Mouse (Mus musculus) 3134 (cell line): Measurements from ENCODE around the gene Mep1a.
A peak's percentile ranks its signal among the peaks of the same experiment; 100 is the strongest.
"Not testable (repeated sequence)": the region's sequence is repeated elsewhere in the genome, so short reads cannot be mapped to it uniquely, and the experiment has no call there.

Experiments used
- DNase-seq: peaks from one replicate; pipeline ENCODE4 v3.0.0-alpha.2; 2011; ENCODE audit warnings: low spot score; ENCODE audit not compliant: insufficient read length; ENCODE audit errors: extremely low read depth

Gene Mep1a

GRCm38 (mm10) chr17:43502592-43502991, at the start of gene Mep1a:
TSS of gene Mep1a (minus strand) at chr17:43502812.
- no peak for DNase-seq

- DNase-seq: no peak
Measured at GRCm38 (mm10) chr17:43551122-43551630, 48.6 kb upstream of the Mep1a start.

GRCm38 (mm10) chr17:43544040-43544439, 41.4 kb upstream of the Mep1a start:
- no peak for DNase-seq

- DNase-seq: no peak
Measured at GRCm38 (mm10) chr17:43543539-43543938, 40.9 kb upstream of the Mep1a start, which contains the start of gene Ankrd66. TSS of gene Ankrd66 (minus strand) at chr17:43543639.

- DNase-seq: peak; percentile 59
Measured at GRCm38 (mm10) chr17:43538767-43539166, 36.2 kb upstream of the Mep1a start.

- DNase-seq: not testable (repeated sequence)
Measured at GRCm38 (mm10) chr17:43536841-43537240, 34.2 kb upstream of the Mep1a start.

- DNase-seq: peak; percentile 69
Measured at GRCm38 (mm10) chr17:43534362-43535222, 32.0 kb upstream of the Mep1a start.

GRCm38 (mm10) chr17:43531192-43531591, 28.6 kb upstream of the Mep1a start:
- DNase-seq: no peak

- DNase-seq: no peak
Measured at GRCm38 (mm10) chr17:43530507-43530906, 27.9 kb upstream of the Mep1a start.

- no peak for DNase-seq
Measured at GRCm38 (mm10) chr17:43520166-43520565, 17.6 kb upstream of the Mep1a start.

- peak; percentile 14 for DNase-seq
Measured at GRCm38 (mm10) chr17:43518644-43519409, 16.2 kb upstream of the Mep1a start.

GRCm38 (mm10) chr17:43510782-43511181, 8.2 kb upstream of the Mep1a start:
- DNase-seq: no peak

GRCm38 (mm10) chr17:43504594-43504934, 2.0 kb upstream of the Mep1a start:
- no peak for DNase-seq

GRCm38 (mm10) chr17:43503861-43504593, 1.4 kb upstream of the Mep1a start:
- DNase-seq: no peak

GRCm38 (mm10) chr17:43501631-43502030, 981 bp downstream of the Mep1a start:
- DNase-seq: no peak

- no peak for DNase-seq
Measured at GRCm38 (mm10) chr17:43501223-43501622, 1.4 kb downstream of the Mep1a start.

GRCm38 (mm10) chr17:43500513-43500912, 2.1 kb downstream of the Mep1a start:
- no peak for DNase-seq

GRCm38 (mm10) chr17:43497521-43497920, 5.1 kb downstream of the Mep1a start:
- DNase-seq: no peak

- DNase-seq: no peak
Measured at GRCm38 (mm10) chr17:43495502-43495901, 7.1 kb downstream of the Mep1a start.

GRCm38 (mm10) chr17:43490371-43490770, 12.2 kb downstream of the Mep1a start:
- not testable (repeated sequence) for DNase-seq
